Mouse (Mus musculus) midbrain, embryonic 16.5 days (tissue): ENCODE data around the gene Upk1a. TPM values are rescaled to one million over a fixed set of nuclear protein-coding genes. Genes with fewer than 3 reads are reported as not detected.

ENCODE experiments used
- ATAC-seq: fragments of 200-750 bp; cut with Nextera tagmentation; 2 replicates; pipeline ENCODE4 v1.8.0; 2017; ENCODE audit warnings: moderate TSS enrichment
- H3K27ac ChIP-seq: fragments of 300-500 bp; sonication (generic); 2 replicates; pipeline ENCODE4 v1.5.1; 2014; ENCODE audit warnings: mild to moderate bottlenecking, low read length, mixed read lengths
- H3K27me3 ChIP-seq: fragments of 300-500 bp; sonication (generic); 2 replicates; pipeline ENCODE4 v1.6.1; 2014; ENCODE audit warnings: low read depth, low read length, mixed read lengths; ENCODE audit not compliant: control insufficient read depth, insufficient read depth
- H3K36me3 ChIP-seq: fragments of 300-500 bp; sonication (generic); 2 replicates; pipeline ENCODE4 v1.6.1; 2014; ENCODE audit warnings: mild to moderate bottlenecking, low read length, moderate library complexity, mixed read lengths; ENCODE audit not compliant: control insufficient read depth, insufficient read depth
- H3K4me1 ChIP-seq: fragments of 300-500 bp; sonication (generic); 2 replicates; pipeline ENCODE4 v1.6.1; 2014; ENCODE audit warnings: mild to moderate bottlenecking, low read length, mixed read lengths; ENCODE audit not compliant: control insufficient read depth, insufficient read depth
- H3K4me2 ChIP-seq: fragments of 300-500 bp; sonication (generic); 2 replicates; pipeline ENCODE4 v1.6.1; 2014; ENCODE audit warnings: mild to moderate bottlenecking, low read length, mixed read lengths
- H3K4me3 ChIP-seq: fragments of 300-500 bp; sonication (generic); 2 replicates; pipeline ENCODE4 v1.5.1; 2014; ENCODE audit warnings: low read depth, mild to moderate bottlenecking, low read length, moderate library complexity, mixed read lengths
- H3K9ac ChIP-seq: fragments of 300-500 bp; sonication (generic); 2 replicates; pipeline ENCODE4 v1.6.1; 2014; ENCODE audit warnings: low read depth, low read length, mixed read lengths
- H3K9me3 ChIP-seq: fragments of 300-500 bp; sonication (generic); replicated peaks from 2 replicates; pipeline ENCODE4 v1.6.1; 2014; ENCODE audit warnings: mild to moderate bottlenecking, low read length, mixed read lengths; ENCODE audit not compliant: control insufficient read depth, poor library complexity, severe bottlenecking
- WGBS: fragments of 180-500 bp; shearing (Covaris S2); extraction: QIAGEN DNeasy Blood & Tissue Kit; methylation state at CpG from one replicate; pipeline ENCODE4 v1.1.7; 2014; 5-methylcytosine and 5-hydroxymethylcytosine counted together
- polyA plus RNA-seq: library from polyadenylated mRNA; unstranded; fragments of >200 nt; fragmentation: Nextera tagmentation; extraction: Ambion mirVana; gene quantifications from 2 replicates; pipeline ENCODE4 v1.2.1, GENCODE M21; 2015

The Upk1a gene
- polyA plus RNA-seq, 1 experiment from 2014 or later: 0.46 TPM

GRCm38 (mm10) chr7:30588676-30589434 lies 23.8 kb downstream of the Upk1a start, which contains the start of gene Kmt2b:
Gene Kmt2b (minus strand): TSS chr7:30588726.
- peak; percentile 96 for ATAC-seq
- Histone ChIP-seq H3K9me3 (no peaks in the 10 kb centered on the region), H3K9ac (peak within 1 kb of the TSS; percentile 94)

GRCm38 (mm10) chr7:30587842-30588667 lies 24.6 kb downstream of the Upk1a start:
- Histone ChIP-seq H3K27ac (peak overlapping the region; percentile 93), H3K4me2 (peak overlapping the region; percentile 94), H3K36me3 (peaks cover 27% of the 10 kb centered on the region; the same call in 1 of the 2 replicates), H3K9ac (peak overlapping the region; percentile 94), H3K27me3 (no peaks in the 10 kb centered on the region), H3K9me3 (no peaks in the 10 kb centered on the region), H3K4me1 (peaks cover 16% of the 10 kb centered on the region), H3K4me3 (peak overlapping the region; percentile 94)
- peak; percentile 44 for ATAC-seq
- 1% methylated on average over 41 of the region's 67 CpGs for WGBS

More at GRCm38 (mm10) chr7:30588676-30589434, 23.8 kb downstream of the Upk1a start, which contains the start of gene Kmt2b:
- H3K27me3 ChIP-seq: no peaks in the 10 kb centered on the region
- H3K27ac ChIP-seq: peak within 1 kb of the TSS; percentile 93
- peaks cover 19% of the 10 kb centered on the region; the same call in 1 of the 2 replicates for H3K36me3 ChIP-seq
- WGBS: 0% methylated on average over 53 of the region's 68 CpGs
- H3K4me2 ChIP-seq: peak within 1 kb of the TSS; percentile 94
- peak within 1 kb of the TSS; percentile 94 for H3K4me3 ChIP-seq
- H3K4me1 ChIP-seq: peaks cover 16% of the 10 kb centered on the region

DNA sequence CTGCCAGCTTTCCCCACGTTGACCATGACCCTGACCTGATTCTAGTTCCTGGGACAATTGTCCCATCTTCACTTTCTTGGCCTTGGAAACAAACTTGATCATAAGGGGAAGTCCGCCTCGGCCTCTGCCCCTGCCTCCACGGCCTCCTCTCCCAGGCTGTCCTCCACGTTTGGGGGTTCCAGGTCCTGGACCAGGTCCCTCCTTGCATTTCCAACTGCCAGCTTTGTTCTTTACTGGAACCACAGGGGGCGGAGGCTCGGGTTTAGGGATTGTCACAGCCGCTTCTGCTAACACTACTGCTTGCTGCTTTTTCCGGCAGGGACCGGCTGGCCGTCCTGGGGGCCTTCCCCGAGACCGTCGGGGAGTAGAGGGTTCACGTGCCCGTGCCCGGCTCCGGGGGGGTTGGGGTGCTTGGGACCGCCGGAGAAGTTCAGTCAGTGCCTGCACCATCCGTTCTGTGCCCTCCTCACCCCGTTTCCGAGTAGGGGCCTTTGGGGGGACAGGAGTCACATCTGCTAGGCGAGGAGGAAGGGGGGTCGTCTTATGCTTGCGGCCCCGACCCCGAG lies 26.1 kb downstream of the Upk1a start:
- Histone ChIP-seq H3K4me3 (no peak overlapping the region), H3K27ac (no peak overlapping the region), H3K9me3 (no peaks in the 10 kb centered on the region), H3K27me3 (no peaks in the 10 kb centered on the region), H3K4me1 (peaks cover 16% of the 10 kb centered on the region), H3K9ac (no peak overlapping the region), H3K36me3 (peaks cover 40% of the 10 kb centered on the region), H3K4me2 (peak overlapping the region; percentile 94; the same call in 1 of the 2 replicates)
- ATAC-seq: no peak
- WGBS: 88% methylated on average over 28 of the region's 28 CpGs

DNA sequence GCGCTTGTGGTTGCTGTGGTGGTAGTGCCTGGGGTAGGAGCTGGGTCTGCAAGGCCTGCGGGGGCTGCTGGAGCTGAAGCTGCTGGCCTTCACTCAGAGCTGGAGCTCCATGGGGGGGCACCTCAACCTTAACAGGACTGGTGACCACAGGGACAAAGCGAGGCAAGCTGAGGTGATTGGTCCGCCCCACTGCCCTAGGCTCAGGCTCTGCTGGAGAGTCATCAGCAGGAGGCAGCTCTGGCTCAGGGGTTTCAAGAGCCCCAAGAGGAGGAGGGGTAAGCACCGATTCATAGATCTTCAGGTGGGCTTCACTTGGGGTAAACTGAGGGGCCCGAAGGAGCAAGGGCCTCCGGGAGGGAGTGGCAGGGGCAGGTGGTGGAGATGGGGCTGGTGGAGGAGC lies 27.5 kb downstream of the Upk1a start:
- Histone ChIP-seq H3K9me3 (no peaks in the 10 kb centered on the region), H3K4me3 (no peak overlapping the region), H3K27me3 (no peaks in the 10 kb centered on the region), H3K9ac (no peak overlapping the region), H3K4me1 (peaks cover 16% of the 10 kb centered on the region), H3K36me3 (peaks cover 49% of the 10 kb centered on the region), H3K4me2 (no peak overlapping the region), H3K27ac (no peak overlapping the region)
- WGBS: 92% methylated on average over 7 of the region's 7 CpGs
- no peak for ATAC-seq

- 94% methylated on average over 10 of the region's 10 CpGs for WGBS
- H3K27ac ChIP-seq: no peak overlapping the region
- no peak for ATAC-seq
Measured at GRCm38 (mm10) chr7:30584339-30584738, 28.3 kb downstream of the Upk1a start.

GRCm38 (mm10) chr7:30581547-30581946 lies 31.1 kb downstream of the Upk1a start:
- H3K9me3 ChIP-seq: no peaks in the 10 kb centered on the region
- no peaks in the 10 kb centered on the region for H3K4me1 ChIP-seq
- H3K36me3 ChIP-seq: peaks cover 81% of the 10 kb centered on the region
- H3K9ac ChIP-seq: no peak overlapping the region
- H3K4me2 ChIP-seq: no peak overlapping the region
- WGBS: 95% methylated on average over 16 of the region's 16 CpGs
- ATAC-seq: no peak
- H3K27ac ChIP-seq: no peak overlapping the region
- no peak overlapping the region for H3K4me3 ChIP-seq
- no peaks in the 10 kb centered on the region for H3K27me3 ChIP-seq

More at GRCm38 (mm10) chr7:30584339-30584738, 28.3 kb downstream of the Upk1a start:
- Histone ChIP-seq H3K9me3 (no peaks in the 10 kb centered on the region), H3K36me3 (peaks cover 57% of the 10 kb centered on the region), H3K4me1 (peaks cover 11% of the 10 kb centered on the region), H3K9ac (no peak overlapping the region), H3K4me2 (no peak overlapping the region), H3K27me3 (no peaks in the 10 kb centered on the region), H3K4me3 (no peak overlapping the region)

- H3K4me2 ChIP-seq: no peak overlapping the region
- no peak overlapping the region for H3K4me3 ChIP-seq
- no peaks in the 10 kb centered on the region for H3K9me3 ChIP-seq
- H3K4me1 ChIP-seq: no peaks in the 10 kb centered on the region
- no peak overlapping the region for H3K9ac ChIP-seq
- 96% methylated on average over 8 of the region's 8 CpGs for WGBS
- no peak overlapping the region for H3K27ac ChIP-seq
- no peak for ATAC-seq
- no peaks in the 10 kb centered on the region for H3K27me3 ChIP-seq
- peaks cover 88% of the 10 kb centered on the region for H3K36me3 ChIP-seq
Measured at GRCm38 (mm10) chr7:30579950-30580349, 32.7 kb downstream of the Upk1a start.

- H3K9ac ChIP-seq: no peak overlapping the region
- no peak overlapping the region for H3K27ac ChIP-seq
- H3K27me3 ChIP-seq: no peaks in the 10 kb centered on the region
- H3K4me1 ChIP-seq: no peaks in the 10 kb centered on the region
- 85% methylated on average over 2 of the region's 2 CpGs for WGBS
- H3K4me2 ChIP-seq: no peak overlapping the region
- ATAC-seq: no peak
- no peak overlapping the region for H3K4me3 ChIP-seq
- H3K36me3 ChIP-seq: peaks cover 74% of the 10 kb centered on the region
- H3K9me3 ChIP-seq: no peaks in the 10 kb centered on the region
Measured at GRCm38 (mm10) chr7:30572969-30573368, 39.7 kb downstream of the Upk1a start.
